Mouse (Mus musculus): ENCODE data around the gene Gm6408. TPM values are rescaled to one million over a fixed set of nuclear protein-coding genes. Genes with fewer than 3 reads are reported as not detected.

Gm6408 gene
- total RNA-seq (2023): not detected

DNA sequence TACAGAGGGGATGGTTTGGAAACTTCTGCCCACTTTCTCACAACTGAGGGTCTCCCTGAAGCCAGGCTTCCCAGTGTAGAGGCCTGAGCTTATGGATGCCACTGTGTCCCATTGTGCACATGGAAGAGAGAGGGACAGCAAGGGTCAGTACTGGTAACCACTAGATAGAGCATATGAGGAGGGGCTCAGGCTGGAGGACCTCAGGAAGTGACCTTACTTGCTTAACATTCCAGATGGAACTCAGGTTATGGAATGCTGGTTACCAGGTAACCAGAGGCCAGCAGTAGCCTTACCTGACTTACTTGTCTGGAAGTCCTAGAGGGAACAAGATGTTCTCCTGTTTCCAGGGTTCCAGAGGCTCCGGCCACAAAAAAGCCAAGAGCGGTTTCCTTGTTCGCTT lies at the start of gene Gm6408:
Gm6408 (plus strand) TSS at position 301 of the 400 bp plus-strand sequence.

GRCm38 (mm10) chr5:146491063-146491462 lies 9.3 kb downstream of the Gm6408 start, which contains the start of gene Gm6370:
Gene Gm6370 (plus strand): TSS chr5:146491363.

GRCm38 (mm10) chr5:146502099-146502498 lies 20.3 kb downstream of the Gm6408 start, which contains the start of gene 4930449I24Rik:
Gene 4930449I24Rik (plus strand): TSS chr5:146502399.

DNA sequence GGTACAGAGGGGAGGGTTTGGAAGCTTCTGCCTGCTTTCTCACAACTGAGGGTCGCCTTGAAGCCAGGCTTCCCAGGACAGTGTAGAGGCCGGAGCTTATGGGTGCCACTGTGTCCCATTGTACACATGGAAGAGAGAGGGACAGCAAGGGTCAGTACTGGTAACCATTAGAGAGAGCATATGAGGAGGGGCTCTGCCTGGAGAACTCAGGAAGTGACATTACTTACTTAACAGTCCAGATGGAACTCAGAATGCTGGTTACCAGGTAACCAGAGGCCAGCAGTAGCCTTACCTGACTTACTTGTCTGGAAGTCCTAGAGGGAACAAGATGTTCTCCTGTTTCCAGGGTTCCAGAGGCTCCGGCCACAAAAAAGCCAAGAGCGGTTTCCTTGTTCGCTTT lies 32.1 kb downstream of the Gm6408 start, which contains the start of gene Gm3402:
Gm3402 (plus strand) TSS at position 301 of the 400 bp plus-strand sequence.

DNA sequence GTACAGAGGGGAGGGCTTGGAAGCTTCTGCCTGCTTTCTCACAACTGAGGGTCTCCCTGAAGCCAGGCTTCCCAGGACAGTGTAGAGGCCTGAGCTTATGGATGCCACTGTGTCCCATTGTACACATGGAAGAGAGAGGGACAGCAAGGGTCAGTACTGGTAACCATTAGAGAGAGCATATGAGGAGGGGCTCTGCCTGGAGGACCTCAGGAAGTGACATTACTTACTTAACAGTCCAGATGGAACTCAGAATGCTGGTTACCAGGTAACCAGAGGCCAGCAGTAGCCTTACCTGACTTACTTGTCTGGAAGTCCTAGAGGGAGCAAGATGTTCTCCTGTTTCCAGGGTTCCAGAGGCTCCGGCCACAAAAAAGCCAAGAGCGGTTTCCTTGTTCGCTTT lies 43.7 kb downstream of the Gm6408 start, which contains the start of gene Gm3404:
Gm3404 (plus strand) TSS at position 301 of the 400 bp plus-strand sequence.

Other genes with a start within 250 kb of the Gm6408 start
- gene Wasf3, start 97.0 kb upstream of the Gm6408 start, total RNA-seq (2023): not detected
- gene Gm6370, start 9.4 kb downstream of the Gm6408 start, total RNA-seq (2023): not detected
- gene 4930449I24Rik, start 20.4 kb downstream of the Gm6408 start, total RNA-seq (2023): not detected
- not detected for gene Gm3402, start 32.2 kb downstream of the Gm6408 start, total RNA-seq (2023)
- not detected for gene Gm3404, start 43.8 kb downstream of the Gm6408 start, total RNA-seq (2023)
- not detected for gene Gm3409, start 55.7 kb downstream of the Gm6408 start, total RNA-seq (2023)
- gene Gm3415, start 74.2 kb downstream of the Gm6408 start, total RNA-seq (2023): not detected
- gene Gpr12, start 103.3 kb downstream of the Gm6408 start, total RNA-seq (2023): not detected